Mouse (Mus musculus) bone marrow, adult 2 months (tissue): Measurements from ENCODE around the gene Tmc6.

Experiments used
- CTCF ChIP-seq: fragments of 200-500 bp; IDR thresholded peaks from 2 replicates; pipeline ENCODE4 v1.5.1; 2011; ENCODE audit warnings: low read length, control low read depth; ENCODE audit not compliant: control insufficient read depth, insufficient read depth
- POLR2A ChIP-seq: fragments of 200-500 bp; IDR thresholded peaks from 2 replicates; pipeline ENCODE4 v1.6.1; 2011; ENCODE audit warnings: low read depth, mild to moderate bottlenecking, control low read depth, low read length, borderline replicate concordance; ENCODE audit not compliant: control insufficient read depth

- peak; percentile 1; the same call in 1 of the 2 replicates for TF ChIP-seq CTCF
- TF ChIP-seq POLR2A, result peak; percentile 79; the same call in 1 of the 2 replicates
These were observed 2.4 kb downstream of the Tmc6 start for GRCm38 (mm10) chr11:117779434-117780198.
